Mouse (Mus musculus): ENCODE measurements around the gene Maml1. TPM values are rescaled to one million over a fixed set of nuclear protein-coding genes. Genes with fewer than 3 reads are reported as not detected.

Gene Maml1
- total RNA-seq, 2 experiments from 2014 or later = 34.4 to 36.7 TPM

GRCm38 (mm10) chr11:50240235-50240911 is 51.7 kb downstream of the Maml1 start:
- no peak for DNase-seq (ENCODE audit: low spot score in 2 of 2)

- DNase-seq (ENCODE audit: low spot score in 2 of 2) = no peak
Observed at GRCm38 (mm10) chr11:50238821-50239791, 53.0 kb downstream of the Maml1 start.

GRCm38 (mm10) chr11:50238324-50238723 is 53.8 kb downstream of the Maml1 start, which contains the start of gene Ltc4s:
TSS of gene Ltc4s (minus strand) at chr11:50238616.
- DNase-seq (ENCODE audit: low spot score in 2 of 2) = no peak

GRCm38 (mm10) chr11:50236937-50237835 is 54.9 kb downstream of the Maml1 start:
- DNase-seq (ENCODE audit: low spot score in 2 of 2) = no peak

- peak; percentile 70 to 87 for DNase-seq (ENCODE audit: low spot score in 2 of 2)
Observed at GRCm38 (mm10) chr11:50236540-50236936, 55.6 kb downstream of the Maml1 start.

- DNase-seq (ENCODE audit: low spot score in 2 of 2) = no peak
Observed at GRCm38 (mm10) chr11:50234606-50235005, 57.5 kb downstream of the Maml1 start.

- no peak for DNase-seq (ENCODE audit: low spot score in 2 of 2)
Observed at GRCm38 (mm10) chr11:50233993-50234392, 58.1 kb downstream of the Maml1 start.

GRCm38 (mm10) chr11:50233022-50233421 is 59.1 kb downstream of the Maml1 start:
- DNase-seq (ENCODE audit: low spot score in 2 of 2) = no peak

- DNase-seq (ENCODE audit: low spot score in 2 of 2) = no peak
Observed at GRCm38 (mm10) chr11:50231411-50231810, 60.7 kb downstream of the Maml1 start.

GRCm38 (mm10) chr11:50230481-50231304 is 61.4 kb downstream of the Maml1 start:
- DNase-seq (ENCODE audit: low spot score in 2 of 2) = no peak

- DNase-seq (ENCODE audit: low spot score in 2 of 2) = no peak
Observed at GRCm38 (mm10) chr11:50229252-50229910, 62.7 kb downstream of the Maml1 start.

- no peak for DNase-seq (ENCODE audit: low spot score in 2 of 2)
Observed at GRCm38 (mm10) chr11:50228772-50229171, 63.3 kb downstream of the Maml1 start.

- DNase-seq (ENCODE audit: low spot score in 2 of 2) = no peak
Observed at GRCm38 (mm10) chr11:50227736-50228135, 64.4 kb downstream of the Maml1 start.

GRCm38 (mm10) chr11:50227226-50227625 is 64.9 kb downstream of the Maml1 start:
- DNase-seq (ENCODE audit: low spot score in 2 of 2) = no peak

GRCm38 (mm10) chr11:50226406-50226805 is 65.7 kb downstream of the Maml1 start:
- no peak for DNase-seq (ENCODE audit: low spot score in 2 of 2)

- DNase-seq (ENCODE audit: low spot score in 2 of 2) = no peak
Observed at GRCm38 (mm10) chr11:50225611-50226378, 66.3 kb downstream of the Maml1 start.

- peak; percentile 76 to 79 for DNase-seq (ENCODE audit: low spot score in 2 of 2)
Observed at GRCm38 (mm10) chr11:50224671-50225530, 67.2 kb downstream of the Maml1 start.

Measured in adrenal gland, postnatal 4 days (tissue).